Mouse (Mus musculus): ENCODE data around the gene Cdh13. TPM values are rescaled to one million over a fixed set of nuclear protein-coding genes. Genes with fewer than 3 reads are reported as not detected.

The Cdh13 gene
- polyA plus RNA-seq, 1 experiment from 2014 or later, result 20.0 TPM

- Histone ChIP-seq H3K4me3 (replicated peaks) (no peak overlapping the region), H3K9ac (no peak overlapping the region), H3K27ac (replicated peaks) (no peak overlapping the region), H3K36me3 (no peaks in the 10 kb centered on the region), H3K27me3 (no peaks in the 10 kb centered on the region), H3K9me3 (replicated peaks) (no peaks in the 10 kb centered on the region), H3K4me1 (peaks cover 16% of the 10 kb centered on the region), H3K4me2 (replicated peaks) (no peak overlapping the region)
- 31% methylated on average over 3 of the region's 3 CpGs for WGBS
- ATAC-seq (ENCODE audit: insufficient number of reproducible peaks, low FRiP score, low TSS enrichment, low read depth), result no peak
These were observed 25.6 kb downstream of the Cdh13 start for GRCm38 (mm10) chr8:118309106-118309505.

DNA sequence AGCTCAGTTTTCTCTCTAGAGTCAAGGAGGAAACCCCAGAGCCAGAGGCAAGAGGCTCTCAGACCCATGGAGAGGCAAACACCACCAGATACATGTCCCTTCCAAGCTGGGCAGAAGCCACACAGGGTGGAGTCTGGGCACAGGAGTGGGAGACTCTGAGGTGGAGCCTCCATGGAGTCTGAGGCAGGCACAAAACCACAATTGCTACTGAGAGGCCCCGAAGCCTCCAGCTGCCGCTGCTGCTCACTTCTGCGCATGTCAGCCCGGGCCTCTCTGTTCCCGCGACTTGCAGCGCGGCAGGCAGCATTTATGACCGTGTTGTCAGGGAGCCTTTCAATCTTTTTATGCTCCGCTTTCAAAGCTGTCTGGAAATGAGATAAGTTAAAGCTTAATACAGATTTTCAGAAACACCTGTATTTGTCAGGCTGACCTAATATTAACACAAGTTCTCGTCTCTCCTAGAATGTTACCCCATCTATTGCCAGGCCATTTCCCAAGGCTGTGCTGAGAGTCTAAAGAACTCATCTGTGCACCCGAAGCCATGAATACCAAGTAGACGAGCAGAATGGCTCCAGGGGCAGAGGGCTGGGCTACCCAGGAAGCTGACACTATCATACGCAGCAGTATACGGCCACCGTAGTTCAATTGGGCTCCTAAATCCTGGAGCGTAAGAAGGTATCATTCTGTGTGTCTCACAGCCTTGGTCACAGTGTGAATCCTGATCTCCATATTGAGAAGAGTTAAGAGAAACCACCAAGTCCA is 30.1 kb downstream of the Cdh13 start:
- H3K27ac ChIP-seq (replicated peaks), result no peak overlapping the region
- H3K9me3 ChIP-seq (replicated peaks), result no peaks in the 10 kb centered on the region
- 58% methylated on average over 17 of the region's 17 CpGs for WGBS
- H3K27me3 ChIP-seq, result no peaks in the 10 kb centered on the region
- no peak overlapping the region for H3K4me2 ChIP-seq (replicated peaks)
- no peaks in the 10 kb centered on the region for H3K36me3 ChIP-seq
- no peak overlapping the region for H3K4me3 ChIP-seq (replicated peaks)
- H3K4me1 ChIP-seq, result peaks cover 13% of the 10 kb centered on the region
- no peak; the same call in 1 of the 2 replicates for ATAC-seq (ENCODE audit: insufficient number of reproducible peaks, low FRiP score, low TSS enrichment, low read depth)
- no peak overlapping the region for H3K9ac ChIP-seq

- WGBS, result 64% methylated on average over 6 of the region's 6 CpGs
These were observed 30.6 kb downstream of the Cdh13 start for GRCm38 (mm10) chr8:118314188-118314563.

GRCm38 (mm10) chr8:118314932-118315331 is 31.4 kb downstream of the Cdh13 start:
- H3K27ac ChIP-seq (replicated peaks), result no peak overlapping the region

More at GRCm38 (mm10) chr8:118314188-118314563, 30.6 kb downstream of the Cdh13 start:
- Histone ChIP-seq H3K27me3 (no peaks in the 10 kb centered on the region), H3K27ac (replicated peaks) (no peak overlapping the region), H3K4me2 (replicated peaks) (no peak overlapping the region), H3K9me3 (replicated peaks) (no peaks in the 10 kb centered on the region), H3K4me3 (replicated peaks) (no peak overlapping the region), H3K36me3 (no peaks in the 10 kb centered on the region), H3K9ac (no peak overlapping the region), H3K4me1 (peaks cover 9% of the 10 kb centered on the region)
- no peak for ATAC-seq (ENCODE audit: insufficient number of reproducible peaks, low FRiP score, low TSS enrichment, low read depth)

DNA sequence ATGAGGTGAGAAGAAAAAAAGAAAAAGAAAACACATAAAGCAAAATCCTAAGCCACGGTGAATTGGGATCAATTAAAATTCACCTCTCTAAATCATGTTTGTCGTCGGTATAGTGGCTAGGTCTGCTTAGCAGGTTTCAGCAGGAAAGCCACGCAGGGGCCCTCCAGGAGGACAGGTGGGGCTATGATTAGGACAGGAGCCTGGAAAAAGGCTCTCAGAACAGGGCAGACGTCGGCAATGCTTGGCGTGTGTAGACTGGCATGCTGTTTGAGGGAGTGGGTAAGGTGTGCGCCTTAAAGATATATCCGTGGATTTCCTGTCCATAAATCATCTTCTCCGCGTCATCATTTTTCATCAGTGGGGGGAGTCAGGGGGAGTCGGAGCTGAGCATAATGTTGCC is 32.9 kb downstream of the Cdh13 start:
- no peak overlapping the region for H3K4me3 ChIP-seq (replicated peaks)
- ATAC-seq (ENCODE audit: insufficient number of reproducible peaks, low FRiP score, low TSS enrichment, low read depth), result no peak
- no peaks in the 10 kb centered on the region for H3K27me3 ChIP-seq
- peaks cover 9% of the 10 kb centered on the region for H3K4me1 ChIP-seq
- H3K9ac ChIP-seq, result no peak overlapping the region
- no peak overlapping the region for H3K4me2 ChIP-seq (replicated peaks)
- no peaks in the 10 kb centered on the region for H3K36me3 ChIP-seq
- H3K9me3 ChIP-seq (replicated peaks), result no peaks in the 10 kb centered on the region
- 47% methylated on average over 12 of the region's 12 CpGs for WGBS
- no peak overlapping the region for H3K27ac ChIP-seq (replicated peaks)

More at GRCm38 (mm10) chr8:118314932-118315331, 31.4 kb downstream of the Cdh13 start:
- Histone ChIP-seq H3K4me2 (replicated peaks) (no peak overlapping the region), H3K4me1 (peaks cover 9% of the 10 kb centered on the region), H3K36me3 (no peaks in the 10 kb centered on the region), H3K27me3 (no peaks in the 10 kb centered on the region), H3K9ac (no peak overlapping the region), H3K4me3 (replicated peaks) (no peak overlapping the region), H3K9me3 (replicated peaks) (no peaks in the 10 kb centered on the region)
- WGBS, result 87% methylated on average over 7 of the region's 7 CpGs
- ATAC-seq (ENCODE audit: insufficient number of reproducible peaks, low FRiP score, low TSS enrichment, low read depth), result no peak

DNA sequence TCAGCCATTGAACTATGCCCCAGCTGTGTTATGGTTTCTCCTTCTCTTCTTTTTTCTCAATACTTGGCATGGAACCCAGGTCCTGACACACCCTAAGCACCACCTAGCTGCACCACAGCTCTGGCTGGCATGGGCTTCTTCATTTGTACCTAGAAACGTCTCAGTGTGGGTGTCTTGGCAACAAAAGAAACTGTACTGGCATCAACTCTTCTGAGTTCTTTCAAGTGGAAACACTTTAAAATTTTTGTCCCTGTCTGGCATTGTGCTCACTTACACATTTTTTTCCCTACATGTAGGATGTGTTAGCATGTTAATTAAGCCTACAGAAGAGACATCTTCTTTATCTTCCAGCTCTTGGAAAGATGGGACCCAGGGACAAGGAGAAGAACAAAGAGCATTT is 37.0 kb downstream of the Cdh13 start:
- no peak overlapping the region for H3K4me3 ChIP-seq (replicated peaks)
- H3K9ac ChIP-seq, result no peak overlapping the region
- H3K4me2 ChIP-seq (replicated peaks), result no peak overlapping the region
- H3K4me1 ChIP-seq, result no peaks in the 10 kb centered on the region
- ATAC-seq (ENCODE audit: insufficient number of reproducible peaks, low FRiP score, low TSS enrichment, low read depth), result no peak
- H3K27ac ChIP-seq (replicated peaks), result no peak overlapping the region
- no peaks in the 10 kb centered on the region for H3K9me3 ChIP-seq (replicated peaks)
- WGBS, result 63% methylated on average over 1 of the region's 1 CpGs
- H3K36me3 ChIP-seq, result no peaks in the 10 kb centered on the region
- no peaks in the 10 kb centered on the region for H3K27me3 ChIP-seq

- Histone ChIP-seq H3K36me3 (no peaks in the 10 kb centered on the region), H3K27me3 (no peaks in the 10 kb centered on the region), H3K4me1 (no peaks in the 10 kb centered on the region), H3K4me2 (replicated peaks) (no peak overlapping the region), H3K9ac (no peak overlapping the region), H3K4me3 (replicated peaks) (no peak overlapping the region), H3K27ac (replicated peaks) (no peak overlapping the region), H3K9me3 (replicated peaks) (no peaks in the 10 kb centered on the region)
- ATAC-seq (ENCODE audit: insufficient number of reproducible peaks, low FRiP score, low TSS enrichment, low read depth), result no peak
- 64% methylated on average over 3 of the region's 3 CpGs for WGBS
These were observed 39.9 kb downstream of the Cdh13 start for GRCm38 (mm10) chr8:118323421-118323820.

DNA sequence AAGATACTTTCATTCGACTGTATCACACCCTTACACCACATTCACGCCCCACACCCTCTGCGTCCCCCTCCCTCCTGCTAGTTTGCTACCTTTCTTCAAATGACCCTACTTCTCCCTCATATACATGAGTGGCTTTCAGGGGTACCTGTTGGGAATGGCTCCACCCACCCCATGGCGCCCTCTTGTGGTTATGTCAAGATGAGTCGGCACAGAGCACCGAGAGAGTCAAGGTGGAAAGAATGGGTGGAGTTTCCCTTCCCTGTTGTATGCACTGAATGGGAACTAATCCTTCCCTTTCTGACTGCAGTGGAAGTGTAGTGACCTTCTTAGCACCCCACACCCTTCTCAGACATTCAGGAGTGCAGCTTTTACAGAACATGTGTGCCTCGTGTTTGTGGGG is 51.4 kb downstream of the Cdh13 start:
- Histone ChIP-seq H3K9ac (no peak overlapping the region), H3K4me1 (no peaks in the 10 kb centered on the region), H3K27me3 (no peaks in the 10 kb centered on the region), H3K9me3 (replicated peaks) (no peaks in the 10 kb centered on the region), H3K36me3 (no peaks in the 10 kb centered on the region), H3K4me3 (replicated peaks) (no peak overlapping the region), H3K4me2 (replicated peaks) (no peak overlapping the region), H3K27ac (replicated peaks) (no peak overlapping the region)
- WGBS, result 71% methylated on average over 7 of the region's 7 CpGs
- no peak for ATAC-seq (ENCODE audit: insufficient number of reproducible peaks, low FRiP score, low TSS enrichment, low read depth)

GRCm38 (mm10) chr8:118339711-118340110 is 56.2 kb downstream of the Cdh13 start:
- no peak overlapping the region for H3K9ac ChIP-seq
- no peaks in the 10 kb centered on the region for H3K9me3 ChIP-seq (replicated peaks)
- no peaks in the 10 kb centered on the region; the same call in 1 of the 2 replicates for H3K4me1 ChIP-seq
- no peak overlapping the region for H3K4me3 ChIP-seq (replicated peaks)
- H3K36me3 ChIP-seq, result no peaks in the 10 kb centered on the region
- H3K27me3 ChIP-seq, result no peaks in the 10 kb centered on the region
- no peak overlapping the region for H3K27ac ChIP-seq (replicated peaks)
- no peak for ATAC-seq (ENCODE audit: insufficient number of reproducible peaks, low FRiP score, low TSS enrichment, low read depth)
- H3K4me2 ChIP-seq (replicated peaks), result no peak overlapping the region
- 82% methylated on average over 3 of the region's 3 CpGs for WGBS

DNA sequence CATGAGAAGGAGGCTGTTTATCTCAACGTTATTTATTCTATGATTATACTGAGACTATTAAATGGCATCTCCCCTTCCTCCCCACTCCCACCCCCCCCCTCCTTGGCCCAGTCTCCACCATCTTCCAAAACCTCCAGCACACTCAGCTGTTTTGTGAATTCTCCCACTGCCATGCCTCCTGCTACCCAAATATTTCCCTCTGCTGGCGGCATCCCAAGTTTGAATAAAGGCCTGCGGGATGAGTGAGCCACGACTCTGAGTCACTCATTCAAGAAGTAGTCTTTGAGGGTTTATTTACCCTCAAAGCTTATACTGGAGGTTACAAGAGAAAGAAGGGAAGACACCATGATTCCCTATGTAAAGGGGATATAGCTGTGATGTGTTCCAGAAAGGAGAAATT is 59.7 kb downstream of the Cdh13 start:
- Histone ChIP-seq H3K36me3 (no peaks in the 10 kb centered on the region), H3K27me3 (no peaks in the 10 kb centered on the region), H3K9me3 (replicated peaks) (no peaks in the 10 kb centered on the region), H3K9ac (no peak overlapping the region), H3K4me1 (no peaks in the 10 kb centered on the region; the same call in 1 of the 2 replicates), H3K4me3 (replicated peaks) (no peak overlapping the region), H3K4me2 (replicated peaks) (no peak overlapping the region), H3K27ac (replicated peaks) (no peak overlapping the region)
- WGBS, result 30% methylated on average over 4 of the region's 4 CpGs
- no peak for ATAC-seq (ENCODE audit: insufficient number of reproducible peaks, low FRiP score, low TSS enrichment, low read depth)

DNA sequence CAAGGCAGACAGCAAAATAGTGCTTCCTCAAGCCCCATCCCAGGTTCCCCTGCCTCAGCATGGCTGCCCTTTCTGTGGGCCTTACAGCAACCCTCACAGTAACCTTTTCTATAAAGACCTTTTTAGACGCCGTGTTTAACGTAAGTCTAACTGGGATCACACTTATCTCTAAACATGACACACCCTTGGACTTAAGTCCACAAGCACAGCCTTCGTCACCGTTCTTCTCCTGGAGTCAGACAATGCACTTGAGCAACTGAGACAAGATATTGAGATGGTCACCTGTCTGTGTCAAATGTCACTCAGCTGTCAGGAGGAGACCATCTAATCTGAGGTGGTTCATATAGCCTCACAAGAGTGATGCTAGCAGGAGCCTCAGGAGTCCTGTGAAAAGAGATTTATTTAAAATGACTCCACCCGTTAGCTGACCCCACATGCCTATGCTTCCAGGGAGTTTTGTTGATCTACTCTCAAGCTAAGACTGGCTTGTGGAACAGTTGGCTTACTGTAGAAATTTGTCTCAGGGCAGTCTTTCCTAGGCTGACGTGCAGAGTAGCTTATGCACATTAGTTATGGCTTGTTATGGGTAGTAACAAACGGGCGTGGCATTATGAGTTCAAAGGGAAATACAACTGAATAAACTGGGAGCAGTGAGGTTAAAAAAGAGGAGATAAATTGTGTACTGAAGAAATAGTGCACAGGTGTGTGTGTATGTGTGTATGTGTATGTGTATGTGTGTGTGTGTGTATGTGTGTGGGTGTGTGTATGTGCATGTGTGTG is 65.4 kb downstream of the Cdh13 start:
- H3K9me3 ChIP-seq (replicated peaks), result no peaks in the 10 kb centered on the region
- no peak overlapping the region for H3K4me2 ChIP-seq (replicated peaks)
- H3K4me3 ChIP-seq (replicated peaks), result no peak overlapping the region
- no peak overlapping the region for H3K27ac ChIP-seq (replicated peaks)
- H3K27me3 ChIP-seq, result no peaks in the 10 kb centered on the region
- 71% methylated on average over 9 of the region's 9 CpGs for WGBS
- no peak for ATAC-seq (ENCODE audit: insufficient number of reproducible peaks, low FRiP score, low TSS enrichment, low read depth)
- H3K4me1 ChIP-seq, result no peaks in the 10 kb centered on the region
- H3K9ac ChIP-seq, result no peak overlapping the region
- H3K36me3 ChIP-seq, result no peaks in the 10 kb centered on the region
